Mouse (Mus musculus) forebrain, embryonic 13.5 days (tissue): Measurements from ENCODE around the gene Ccdc141. TPM values are rescaled to one million over a fixed set of nuclear protein-coding genes. Genes with fewer than 3 reads are reported as not detected.

Experiments used
- ATAC-seq: fragments of 200-750 bp; cut with Nextera tagmentation; 2 replicates; pipeline ENCODE4 v1.8.0; 2017
- H3K27ac ChIP-seq: fragments of 300-500 bp; sonication (generic); 2 replicates; pipeline ENCODE4 v1.5.1; 2015; ENCODE audit warnings: inconsistent platforms, mild to moderate bottlenecking, moderate library complexity
- H3K27me3 ChIP-seq: fragments of 300-500 bp; sonication (generic); 2 replicates; pipeline ENCODE4 v1.6.1; 2015; ENCODE audit warnings: mild to moderate bottlenecking, inconsistent platforms
- H3K36me3 ChIP-seq: fragments of 300-500 bp; sonication (generic); 2 replicates; pipeline ENCODE4 v1.6.1; 2015; ENCODE audit warnings: mild to moderate bottlenecking, inconsistent platforms; ENCODE audit not compliant: poor library complexity, severe bottlenecking
- H3K4me1 ChIP-seq: fragments of 300-500 bp; sonication (generic); 2 replicates; pipeline ENCODE4 v1.6.1; 2015; ENCODE audit warnings: inconsistent platforms
- H3K4me2 ChIP-seq: fragments of 300-500 bp; sonication (generic); 2 replicates; pipeline ENCODE4 v1.6.1; 2015; ENCODE audit warnings: inconsistent platforms, mild to moderate bottlenecking, moderate library complexity
- H3K4me3 ChIP-seq: fragments of 300-500 bp; sonication (generic); 2 replicates; pipeline ENCODE4 v1.5.1; 2015; ENCODE audit warnings: mild to moderate bottlenecking, inconsistent platforms
- H3K9ac ChIP-seq: fragments of 300-500 bp; sonication (generic); 2 replicates; pipeline ENCODE4 v1.6.1; 2015; ENCODE audit warnings: mild to moderate bottlenecking, inconsistent platforms
- H3K9me3 ChIP-seq: fragments of 300-500 bp; sonication (generic); replicated peaks from 2 replicates; pipeline ENCODE4 v1.6.1; 2016; ENCODE audit warnings: inconsistent platforms
- WGBS: fragments of 180-500 bp; shearing (Covaris S2); methylation state at CpG from one replicate; pipeline ENCODE4 v1.1.7; 2015; 5-methylcytosine and 5-hydroxymethylcytosine counted together
- polyA plus RNA-seq: library from polyadenylated mRNA; unstranded; fragments of >200 nt; fragmentation: Nextera tagmentation; extraction: Ambion mirVana; gene quantifications from 2 replicates; pipeline ENCODE4 v1.2.1, GENCODE M21; 2015

The Ccdc141 gene
- polyA plus RNA-seq, 1 experiment from 2014 or later: 3.6 TPM

- no peaks in the 10 kb centered on the region for H3K27me3 ChIP-seq
- H3K36me3 ChIP-seq: no peaks in the 10 kb centered on the region
- no peak overlapping the region for H3K4me3 ChIP-seq
- H3K4me2 ChIP-seq: no peak overlapping the region
- H3K9ac ChIP-seq: no peak overlapping the region
- H3K9me3 ChIP-seq: no peaks in the 10 kb centered on the region
- ATAC-seq: no peak
- WGBS: 85% methylated on average over 2 of the region's 2 CpGs
- H3K4me1 ChIP-seq: no peaks in the 10 kb centered on the region
- H3K27ac ChIP-seq: no peak overlapping the region
Observed at GRCm38 (mm10) chr2:77081156-77081555, 89.3 kb downstream of the Ccdc141 start.

- no peak overlapping the region for H3K27ac ChIP-seq
- no peaks in the 10 kb centered on the region for H3K27me3 ChIP-seq
- H3K9me3 ChIP-seq: no peaks in the 10 kb centered on the region
- no peaks in the 10 kb centered on the region for H3K4me1 ChIP-seq
- ATAC-seq: no peak
- no peak overlapping the region for H3K4me3 ChIP-seq
- no peak overlapping the region for H3K9ac ChIP-seq
- no peaks in the 10 kb centered on the region for H3K36me3 ChIP-seq
- 98% methylated on average over 3 of the region's 3 CpGs for WGBS
- no peak overlapping the region for H3K4me2 ChIP-seq
Observed at GRCm38 (mm10) chr2:77080657-77081056, 89.8 kb downstream of the Ccdc141 start.

- H3K36me3 ChIP-seq: no peaks in the 10 kb centered on the region
- no peaks in the 10 kb centered on the region for H3K9me3 ChIP-seq
- no peak overlapping the region for H3K4me3 ChIP-seq
- peaks cover 8% of the 10 kb centered on the region for H3K4me1 ChIP-seq
- H3K27me3 ChIP-seq: no peaks in the 10 kb centered on the region
- no peak for ATAC-seq
- H3K4me2 ChIP-seq: no peak overlapping the region
- WGBS: 96% methylated on average over 4 of the region's 4 CpGs
- H3K9ac ChIP-seq: no peak overlapping the region
- no peak overlapping the region for H3K27ac ChIP-seq
Observed at GRCm38 (mm10) chr2:77078746-77079145, 91.7 kb downstream of the Ccdc141 start.

GRCm38 (mm10) chr2:77074373-77074772 is 96.1 kb downstream of the Ccdc141 start:
- no peaks in the 10 kb centered on the region for H3K36me3 ChIP-seq
- no peaks in the 10 kb centered on the region for H3K27me3 ChIP-seq
- H3K4me2 ChIP-seq: peak overlapping the region; percentile 10; the same call in 1 of the 2 replicates
- peaks cover 10% of the 10 kb centered on the region for H3K4me1 ChIP-seq
- H3K9me3 ChIP-seq: no peaks in the 10 kb centered on the region
- no peak overlapping the region for H3K4me3 ChIP-seq
- 21% methylated on average over 6 of the region's 6 CpGs for WGBS
- H3K27ac ChIP-seq: no peak overlapping the region
- no peak overlapping the region for H3K9ac ChIP-seq
- ATAC-seq: peak; percentile 48; the same call in 1 of the 2 replicates

GRCm38 (mm10) chr2:77073930-77074329 is 96.5 kb downstream of the Ccdc141 start:
- no peaks in the 10 kb centered on the region for H3K36me3 ChIP-seq
- no peaks in the 10 kb centered on the region for H3K9me3 ChIP-seq
- H3K4me3 ChIP-seq: no peak overlapping the region
- H3K27ac ChIP-seq: no peak overlapping the region
- ATAC-seq: peak; percentile 69; the same call in 1 of the 2 replicates
- no peak overlapping the region for H3K9ac ChIP-seq
- no peaks in the 10 kb centered on the region for H3K27me3 ChIP-seq
- peak overlapping the region; percentile 10; the same call in 1 of the 2 replicates for H3K4me2 ChIP-seq
- WGBS: 52% methylated on average over 5 of the region's 5 CpGs
- peaks cover 10% of the 10 kb centered on the region for H3K4me1 ChIP-seq

- no peaks in the 10 kb centered on the region for H3K36me3 ChIP-seq
- 31% methylated on average over 6 of the region's 6 CpGs for WGBS
- H3K27ac ChIP-seq: peak overlapping the region; percentile 55; the same call in 1 of the 2 replicates
- H3K4me3 ChIP-seq: no peak overlapping the region
- ATAC-seq: peak; percentile 92
- peaks cover 10% of the 10 kb centered on the region; the same call in 1 of the 2 replicates for H3K4me1 ChIP-seq
- no peak overlapping the region for H3K9ac ChIP-seq
- no peaks in the 10 kb centered on the region for H3K9me3 ChIP-seq
- no peak overlapping the region for H3K4me2 ChIP-seq
- no peaks in the 10 kb centered on the region for H3K27me3 ChIP-seq
Observed at GRCm38 (mm10) chr2:77065294-77065693, 105.1 kb downstream of the Ccdc141 start.

- ATAC-seq: peak; percentile 24; the same call in 1 of the 2 replicates
- Histone ChIP-seq H3K4me3 (no peak overlapping the region), H3K4me1 (peaks cover 18% of the 10 kb centered on the region), H3K4me2 (no peak overlapping the region), H3K27me3 (no peaks in the 10 kb centered on the region), H3K9me3 (no peaks in the 10 kb centered on the region), H3K27ac (no peak overlapping the region), H3K9ac (no peak overlapping the region), H3K36me3 (no peaks in the 10 kb centered on the region)
- 30% methylated on average over 3 of the region's 3 CpGs for WGBS
Observed at GRCm38 (mm10) chr2:77061871-77062270, 108.6 kb downstream of the Ccdc141 start.

GRCm38 (mm10) chr2:77059596-77059995 is 110.8 kb downstream of the Ccdc141 start:
- Histone ChIP-seq H3K27me3 (no peaks in the 10 kb centered on the region), H3K27ac (no peak overlapping the region), H3K4me1 (peaks cover 17% of the 10 kb centered on the region), H3K36me3 (no peaks in the 10 kb centered on the region), H3K9me3 (no peaks in the 10 kb centered on the region), H3K4me3 (no peak overlapping the region), H3K4me2 (no peak overlapping the region), H3K9ac (no peak overlapping the region)
- 16% methylated on average over 8 of the region's 8 CpGs for WGBS
- ATAC-seq: 0 out of 2 replicates have a peak, but pooled peaks have one; percentile 7

GRCm38 (mm10) chr2:77056367-77056766 is 114.1 kb downstream of the Ccdc141 start:
- peak; percentile 49; the same call in 1 of the 2 replicates for ATAC-seq
- Histone ChIP-seq H3K36me3 (no peaks in the 10 kb centered on the region), H3K9me3 (no peaks in the 10 kb centered on the region), H3K27me3 (no peaks in the 10 kb centered on the region), H3K4me1 (peaks cover 17% of the 10 kb centered on the region), H3K4me2 (peak overlapping the region; percentile 32), H3K9ac (peak overlapping the region; percentile 30; the same call in 1 of the 2 replicates), H3K27ac (no peak overlapping the region), H3K4me3 (no peak overlapping the region)
- WGBS: 12% methylated on average over 11 of the region's 11 CpGs

GRCm38 (mm10) chr2:77042912-77043311 is 127.5 kb downstream of the Ccdc141 start:
- H3K9ac ChIP-seq: no peak overlapping the region
- H3K4me1 ChIP-seq: no peaks in the 10 kb centered on the region
- no peaks in the 10 kb centered on the region for H3K9me3 ChIP-seq
- 81% methylated on average over 3 of the region's 3 CpGs for WGBS
- no peak overlapping the region for H3K27ac ChIP-seq
- H3K4me2 ChIP-seq: no peak overlapping the region
- no peaks in the 10 kb centered on the region for H3K36me3 ChIP-seq
- no peak overlapping the region for H3K4me3 ChIP-seq
- ATAC-seq: no peak
- no peaks in the 10 kb centered on the region for H3K27me3 ChIP-seq

GRCm38 (mm10) chr2:77039683-77040082 is 130.8 kb downstream of the Ccdc141 start:
- WGBS: 78% methylated on average over 3 of the region's 3 CpGs
- H3K9ac ChIP-seq: no peak overlapping the region
- H3K4me2 ChIP-seq: no peak overlapping the region
- no peaks in the 10 kb centered on the region for H3K36me3 ChIP-seq
- H3K4me3 ChIP-seq: no peak overlapping the region
- no peak; the same call in 1 of the 2 replicates for ATAC-seq
- no peaks in the 10 kb centered on the region for H3K4me1 ChIP-seq
- H3K9me3 ChIP-seq: no peaks in the 10 kb centered on the region
- H3K27me3 ChIP-seq: no peaks in the 10 kb centered on the region
- H3K27ac ChIP-seq: 0 out of 2 replicates have a peak overlapping the region, but pooled peaks have one; percentile 35

GRCm38 (mm10) chr2:77039281-77039680 is 131.2 kb downstream of the Ccdc141 start:
- Histone ChIP-seq H3K4me1 (no peaks in the 10 kb centered on the region), H3K36me3 (no peaks in the 10 kb centered on the region), H3K4me2 (no peak overlapping the region), H3K27me3 (no peaks in the 10 kb centered on the region), H3K27ac (peak overlapping the region; percentile 35; the same call in 1 of the 2 replicates), H3K4me3 (no peak overlapping the region), H3K9ac (no peak overlapping the region), H3K9me3 (no peaks in the 10 kb centered on the region)
- 85% methylated on average over 4 of the region's 4 CpGs for WGBS
- ATAC-seq: no peak

- no peak overlapping the region for H3K27ac ChIP-seq
- no peaks in the 10 kb centered on the region for H3K36me3 ChIP-seq
- no peaks in the 10 kb centered on the region for H3K27me3 ChIP-seq
- H3K4me3 ChIP-seq: no peak overlapping the region
- no peak for ATAC-seq
- no peak overlapping the region for H3K4me2 ChIP-seq
- H3K9me3 ChIP-seq: no peaks in the 10 kb centered on the region
- no peak overlapping the region for H3K9ac ChIP-seq
- H3K4me1 ChIP-seq: no peaks in the 10 kb centered on the region
- 94% methylated on average over 10 of the region's 10 CpGs for WGBS
Observed at GRCm38 (mm10) chr2:77037211-77037610, 133.2 kb downstream of the Ccdc141 start.
